Mouse (Mus musculus) C2C12 (cell line): ENCODE measurements around the gene Zfp341.

Experiments
- CTCF ChIP-seq: IDR thresholded peaks from one replicate; pipeline ENCODE4 v1.5.1; 2011; ENCODE audit not compliant: control insufficient read depth, insufficient read depth, insufficient read length
- FOSL1 ChIP-seq: IDR thresholded peaks from one replicate; pipeline ENCODE4 v1.8.0; 2011; ENCODE audit warnings: mild to moderate bottlenecking, low read length; ENCODE audit not compliant: poor library complexity, insufficient read depth, severe bottlenecking
- MAX ChIP-seq: IDR thresholded peaks from one replicate; pipeline ENCODE4 v1.6.1; 2011; ENCODE audit warnings: mild to moderate bottlenecking, control low read depth
- USF1 ChIP-seq: IDR thresholded peaks from one replicate; pipeline ENCODE4 v1.6.1; 2011; ENCODE audit warnings: low read depth, mild to moderate bottlenecking, control low read depth, moderate library complexity

- TF ChIP-seq CTCF (no peak), USF1 (no peak), MAX (no peak), FOSL1 (no peak)
These were observed 6.1 kb upstream of the Zfp341 start for GRCm38 (mm10) chr2:154606965-154607364.
